Mouse (Mus musculus) left cerebral cortex, postnatal 25 days (tissue): Measurements from ENCODE around the gene Eif3g. TPM values are rescaled to one million over a fixed set of nuclear protein-coding genes. Genes with fewer than 3 reads are reported as not detected.
A peak's percentile ranks its signal among the peaks of the same experiment; 100 is the strongest.

Source experiments
- DNase-seq, 2 experiments: peaks; one replicate each; pipeline ENCODE4 v3.0.0; 2022; ENCODE audit warnings: low spot score in 2 of 2, mixed read lengths in 1 of 2
- intact Hi-C: fragments of 180-260 bp; cut with DNase I; formaldehyde crosslinking; loops from one replicate; pipeline ENCODE4 v1.15.1; 2025
- total RNA-seq, 2 experiments: library from RNA; stranded (reverse); gene quantifications; 2 replicates each; pipeline ENCODE4 v1.2.3; 2021

Gene Eif3g
- total RNA-seq: 100 to 1,000 TPM; 113 to 123 TPM

- intact Hi-C loops: loop anchor here (1.0 to 2.0 kb wide), 2 partner anchors 104 to 233 kb away; partner anchors contain the start of genes Mrpl4 and Tyk2
- peak; percentile 80 to 81 for DNase-seq
Measured at GRCm38 (mm10) chr9:20898511-20899073, at the start of gene Eif3g. TSS of gene Eif3g (minus strand) at chr9:20898623.

GRCm38 (mm10) chr9:20946066-20946880, 47.9 kb upstream of the Eif3g start:
- DNase-seq: no peak
- intact Hi-C loops: no loop called here

- intact Hi-C loops: no loop called here
- DNase-seq: no peak
Measured at GRCm38 (mm10) chr9:20944697-20945370, 46.4 kb upstream of the Eif3g start.

GRCm38 (mm10) chr9:20943911-20944310, 45.5 kb upstream of the Eif3g start:
- intact Hi-C loops: no loop called here

GRCm38 (mm10) chr9:20943396-20943795, 45.0 kb upstream of the Eif3g start:
- no peak for DNase-seq
- intact Hi-C loops: no loop called here

More at GRCm38 (mm10) chr9:20943911-20944310, 45.5 kb upstream of the Eif3g start:
- DNase-seq: no peak

- intact Hi-C loops: no loop called here
- no peak for DNase-seq
Measured at GRCm38 (mm10) chr9:20923258-20923657, 24.8 kb upstream of the Eif3g start.

- peak in 1 of 2 experiments; percentile 19 for DNase-seq
- intact Hi-C loops: no loop called here
Measured at GRCm38 (mm10) chr9:20916160-20916559, 17.7 kb upstream of the Eif3g start.

GRCm38 (mm10) chr9:20909948-20910347, 11.5 kb upstream of the Eif3g start:
- intact Hi-C loops: no loop called here
- peak in 1 of 2 experiments; percentile 43 for DNase-seq

GRCm38 (mm10) chr9:20902174-20902491, 3.7 kb upstream of the Eif3g start:
- intact Hi-C loops: no loop called here
- no peak for DNase-seq

GRCm38 (mm10) chr9:20901466-20902173, 3.2 kb upstream of the Eif3g start:
- peak in 1 of 2 experiments; percentile 58 for DNase-seq
- intact Hi-C loops: loop anchor here (2.0 kb wide), 1 partner anchor 127 kb away; the partner anchor contains the start of gene Icam4

- no peak for DNase-seq
- intact Hi-C loops: loop anchor here (1.0 to 2.0 kb wide), 2 partner anchors 105 to 233 kb away; partner anchors contain the start of genes Mrpl4 and Tyk2
Measured at GRCm38 (mm10) chr9:20897736-20898510, 500 bp downstream of the Eif3g start.

- DNase-seq: no peak
- intact Hi-C loops: no loop called here
Measured at GRCm38 (mm10) chr9:20895382-20895781, 3.0 kb downstream of the Eif3g start.

GRCm38 (mm10) chr9:20894629-20895028, 3.8 kb downstream of the Eif3g start:
- DNase-seq: no peak
- intact Hi-C loops: no loop called here

GRCm38 (mm10) chr9:20893590-20894343, 4.7 kb downstream of the Eif3g start:
- no peak for DNase-seq
- intact Hi-C loops: no loop called here

GRCm38 (mm10) chr9:20893069-20893468, 5.4 kb downstream of the Eif3g start:
- DNase-seq: no peak
- intact Hi-C loops: no loop called here

GRCm38 (mm10) chr9:20892104-20892653, 6.2 kb downstream of the Eif3g start:
- intact Hi-C loops: no loop called here
- no peak for DNase-seq

GRCm38 (mm10) chr9:20891339-20892103, 6.9 kb downstream of the Eif3g start:
- intact Hi-C loops: no loop called here
- DNase-seq: no peak
